Mouse (Mus musculus) olfactory bulb, adult 2 months (tissue): ENCODE results near the gene Fhit.

ENCODE experiments used
- CTCF ChIP-seq: fragments of 200-500 bp; IDR thresholded peaks from 2 replicates; pipeline ENCODE4 v1.5.1; 2012; ENCODE audit warnings: low read depth, mild to moderate bottlenecking, low read length, moderate library complexity; ENCODE audit not compliant: insufficient read depth
- POLR2A ChIP-seq: fragments of 200-500 bp; IDR thresholded peaks from 2 replicates; pipeline ENCODE4 v1.6.1; 2012; ENCODE audit warnings: mild to moderate bottlenecking, low read depth, low read length, moderate library complexity; ENCODE audit not compliant: insufficient read depth

- TF ChIP-seq POLR2A (no peak), CTCF (no peak)
These were observed 1198.0 kb downstream of the Fhit start for GRCm38 (mm10) chr14:9963853-9964252.
